Mouse (Mus musculus) MEL (cell line): ENCODE data around the gene Dhrs11. TPM values are rescaled to one million over a fixed set of nuclear protein-coding genes. Genes with fewer than 3 reads are reported as not detected.

Experiments used
- DNase-seq: peaks from one replicate; pipeline ENCODE4 v3.0.0; 2011; ENCODE audit warnings: low read depth, low spot score
- H3K27ac ChIP-seq: 2 replicates; pipeline ENCODE4 v1.5.1; 2012; ENCODE audit warnings: low read depth, mild to moderate bottlenecking, control low read depth, low read length, moderate library complexity; ENCODE audit not compliant: control insufficient read depth
- H3K27me3 ChIP-seq, 2 experiments: fragments of 150-350 bp in 1 of 2; sonication (generic) in 1 of 2; 2 replicates each; pipeline ENCODE4 v1.6.1; 2012; ENCODE audit warnings: low read length in 2 of 2, mild to moderate bottlenecking in 2 of 2, improper control_type of control experiment in 1 of 2, moderate library complexity in 1 of 2; ENCODE audit not compliant: insufficient read depth in 2 of 2, control insufficient read depth in 1 of 2
- H3K36me3 ChIP-seq, 2 experiments: 2 replicates each; pipeline ENCODE4 v1.6.1; 2012 to 2014; ENCODE audit warnings: low read length in 2 of 2, improper control_type of control experiment in 1 of 2, inconsistent platforms in 1 of 2, mild to moderate bottlenecking in 1 of 2; ENCODE audit not compliant: insufficient read depth in 2 of 2, control insufficient read depth in 1 of 2
- H3K4me1 ChIP-seq, 2 experiments: fragments of 150-350 bp in 1 of 2; sonication (generic) in 1 of 2; 2 replicates each; pipeline ENCODE4 v1.6.1; 2012; ENCODE audit warnings: low read length in 2 of 2, improper control_type of control experiment in 1 of 2, mild to moderate bottlenecking in 1 of 2; ENCODE audit not compliant: insufficient read depth in 2 of 2, control insufficient read depth in 1 of 2
- H3K4me3 ChIP-seq, 2 experiments: fragments of 150-350 bp in 1 of 2; sonication (generic) in 1 of 2; 2 replicates each; pipeline ENCODE4 v1.5.1; 2012; ENCODE audit warnings: low read depth in 2 of 2, low read length in 2 of 2, mild to moderate bottlenecking in 2 of 2, moderate library complexity in 2 of 2, control low read depth in 1 of 2, improper control_type of control experiment in 1 of 2; ENCODE audit not compliant: control insufficient read depth in 1 of 2, insufficient read depth in 1 of 2
- H3K79me2 ChIP-seq: 2 replicates; pipeline ENCODE4 v1.6.1; 2012; ENCODE audit warnings: mild to moderate bottlenecking, low read length, moderate library complexity; ENCODE audit not compliant: control insufficient read depth, poor library complexity, insufficient read depth
- H3K9ac ChIP-seq: 2 replicates; pipeline ENCODE4 v1.6.1; 2012; ENCODE audit warnings: low read depth, mild to moderate bottlenecking, control low read depth, low read length, moderate library complexity; ENCODE audit not compliant: control insufficient read depth, poor library complexity, severe bottlenecking
- H3K9me3 ChIP-seq: fragments of 150-350 bp; sonication (generic); replicated peaks from 2 replicates; pipeline ENCODE4 v1.6.1; 2012; ENCODE audit warnings: mild to moderate bottlenecking, low read length, improper control_type of control experiment, moderate library complexity; ENCODE audit not compliant: insufficient read depth
- BHLHE40 ChIP-seq: IDR thresholded peaks from 2 replicates; pipeline ENCODE4 v1.6.1; 2012; ENCODE audit warnings: low read depth, mild to moderate bottlenecking, inconsistent platforms, low read length, improper control_type of control experiment, borderline replicate concordance
- CHD1 ChIP-seq: IDR thresholded peaks from 2 replicates; pipeline ENCODE4 v1.6.1; 2012; ENCODE audit warnings: low read depth, mild to moderate bottlenecking, inconsistent platforms, low read length, improper control_type of control experiment
- CTCF ChIP-seq, 3 experiments: IDR thresholded peaks in 2 of 3; conservative IDR thresholded peaks in 1 of 3; 2 replicates each; pipeline ENCODE4 v1.5.1; 2011 to 2012; ENCODE audit warnings: low read length in 3 of 3, low read depth in 2 of 3, mild to moderate bottlenecking in 2 of 3, improper control_type of control experiment in 1 of 3, inconsistent platforms in 1 of 3, mixed read lengths in 1 of 3, moderate library complexity in 1 of 3; ENCODE audit not compliant: control insufficient read depth in 1 of 3, insufficient read depth in 1 of 3, poor library complexity in 1 of 3, severe bottlenecking in 1 of 3
- E2F4 ChIP-seq: IDR thresholded peaks from 2 replicates; pipeline ENCODE4 v1.6.1; 2011; ENCODE audit warnings: low read depth, low read length, improper control_type of control experiment, borderline replicate concordance
- ELF1 ChIP-seq: IDR thresholded peaks from 2 replicates; pipeline ENCODE4 v1.6.1; 2014; ENCODE audit warnings: low read depth, mild to moderate bottlenecking, inconsistent platforms, low read length, improper control_type of control experiment, moderate library complexity
- EP300 ChIP-seq, 2 experiments: IDR thresholded peaks; 2 replicates each; pipeline ENCODE4 v1.6.1; 2011; ENCODE audit warnings: improper control_type of control experiment in 2 of 2, low read length in 2 of 2, low read depth in 1 of 2, mild to moderate bottlenecking in 1 of 2
- ETS1 ChIP-seq: IDR thresholded peaks from 2 replicates; pipeline ENCODE4 v1.6.1; 2012; ENCODE audit warnings: low read depth, mild to moderate bottlenecking, inconsistent platforms, low read length, improper control_type of control experiment, moderate library complexity
- GATA1 ChIP-seq: IDR thresholded peaks from 2 replicates; pipeline ENCODE4 v1.6.1; 2011; ENCODE audit warnings: low read depth, low read length, improper control_type of control experiment
- HCFC1 ChIP-seq: IDR thresholded peaks from 2 replicates; pipeline ENCODE4 v1.6.1; 2012; ENCODE audit warnings: low read depth, mild to moderate bottlenecking, inconsistent platforms, low read length, improper control_type of control experiment, moderate library complexity
- JUND ChIP-seq: IDR thresholded peaks from 2 replicates; pipeline ENCODE4 v1.6.1; 2011; ENCODE audit warnings: low read depth, mild to moderate bottlenecking, improper control_type of control experiment, low read length
- MAFK ChIP-seq: IDR thresholded peaks from 2 replicates; pipeline ENCODE4 v1.6.1; 2011; ENCODE audit warnings: low read depth, mild to moderate bottlenecking, low read length, improper control_type of control experiment, borderline replicate concordance
- MAX ChIP-seq: IDR thresholded peaks from 2 replicates; pipeline ENCODE4 v1.6.1; 2011; ENCODE audit warnings: low read length, improper control_type of control experiment
- MAZ ChIP-seq: IDR thresholded peaks from 2 replicates; pipeline ENCODE4 v1.6.1; 2012; ENCODE audit warnings: low read depth, mild to moderate bottlenecking, inconsistent platforms, low read length, improper control_type of control experiment
- MEF2A ChIP-seq: IDR thresholded peaks from 2 replicates; pipeline ENCODE4 v1.6.1; 2014; ENCODE audit warnings: low read depth, mild to moderate bottlenecking, inconsistent platforms, low read length, improper control_type of control experiment; ENCODE audit not compliant: poor library complexity, insufficient replicate concordance, severe bottlenecking; ENCODE audit errors: extremely low read depth
- MYB ChIP-seq: IDR thresholded peaks from 2 replicates; pipeline ENCODE4 v1.6.1; 2011; ENCODE audit warnings: mild to moderate bottlenecking, low read depth, low read length, improper control_type of control experiment
- NELFE ChIP-seq: IDR thresholded peaks from 2 replicates; pipeline ENCODE4 v1.6.1; 2011; ENCODE audit warnings: low read depth, low read length, improper control_type of control experiment
- NRF1 ChIP-seq: IDR thresholded peaks from 2 replicates; pipeline ENCODE4 v1.6.1; 2014; ENCODE audit warnings: low read depth, mild to moderate bottlenecking, inconsistent platforms, low read length, improper control_type of control experiment, moderate library complexity; ENCODE audit not compliant: poor library complexity, insufficient read depth, severe bottlenecking
- POLR2A ChIP-seq, 2 experiments: IDR thresholded peaks; 2 replicates each; pipeline ENCODE4 v1.6.1; 2011 to 2012; ENCODE audit warnings: low read length in 2 of 2, mild to moderate bottlenecking in 2 of 2, control low read depth in 1 of 2, improper control_type of control experiment in 1 of 2, low read depth in 1 of 2, moderate library complexity in 1 of 2; ENCODE audit not compliant: control insufficient read depth in 1 of 2, insufficient read depth in 1 of 2, poor library complexity in 1 of 2
- RAD21 ChIP-seq: IDR thresholded peaks from 2 replicates; pipeline ENCODE4 v1.6.1; 2011; ENCODE audit warnings: mild to moderate bottlenecking, low read depth, low read length, improper control_type of control experiment
- TAL1 ChIP-seq: IDR thresholded peaks from 2 replicates; pipeline ENCODE4 v1.6.1; 2012; ENCODE audit warnings: mild to moderate bottlenecking, inconsistent platforms, low read length, moderate library complexity, mixed read lengths
- TBP ChIP-seq: IDR thresholded peaks from 2 replicates; pipeline ENCODE4 v1.8.0; 2011; ENCODE audit warnings: low read depth, low read length, improper control_type of control experiment
- TCF12 ChIP-seq: IDR thresholded peaks from 2 replicates; pipeline ENCODE4 v1.6.1; 2014; ENCODE audit warnings: low read depth, mild to moderate bottlenecking, inconsistent platforms, low read length, improper control_type of control experiment, moderate library complexity
- UBTF ChIP-seq: IDR thresholded peaks from 2 replicates; pipeline ENCODE4 v1.6.1; 2012; ENCODE audit warnings: low read depth, mild to moderate bottlenecking, inconsistent platforms, low read length, improper control_type of control experiment, moderate library complexity, borderline replicate concordance; ENCODE audit not compliant: insufficient read depth
- USF2 ChIP-seq, 2 experiments: IDR thresholded peaks; 2 replicates each; pipeline ENCODE4 v1.6.1; 2011 to 2012; ENCODE audit warnings: improper control_type of control experiment in 2 of 2, low read length in 2 of 2, borderline replicate concordance in 1 of 2, inconsistent platforms in 1 of 2, low read depth in 1 of 2, mild to moderate bottlenecking in 1 of 2; ENCODE audit not compliant: insufficient read depth in 1 of 2
- ZC3H11A ChIP-seq: IDR thresholded peaks from 2 replicates; pipeline ENCODE4 v1.6.1; 2012; ENCODE audit warnings: low read depth, mild to moderate bottlenecking, inconsistent platforms, low read length, improper control_type of control experiment
- polyA plus RNA-seq, 2 experiments: library from polyadenylated mRNA; stranded (reverse) in 1 of 2; unstranded in 1 of 2; fragments of >175 nt in 1 of 2; fragments of >200 nt in 1 of 2; gene quantifications; 2 replicates each; pipeline versions ENCODE4 v1.2.1 to v1.2.4; 2012; ENCODE audit warnings: low replicate concordance in 2 of 2, low read depth in 1 of 2; ENCODE audit not compliant: insufficient read length in 2 of 2, insufficient read depth in 1 of 2, missing spikeins in 1 of 2
- total RNA-seq: library from RNA; depleted of rRNA; stranded (reverse); fragments of 300-350 nt; gene quantifications from 2 replicates; pipeline ENCODE4 v1.2.3, GENCODE M21; 2012

Gene Dhrs11
- total and polyA plus RNA-seq, 3 experiments = 36.6 to 37.7 TPM; not detected in 1

GRCm38 (mm10) chr11:84775560-84775959 is 53.2 kb downstream of the Dhrs11 start:
- Histone ChIP-seq H3K79me2 (no peaks in the 10 kb centered on the region), H3K4me3 (no peak overlapping the region), H3K36me3 (no peaks in the 10 kb centered on the region), H3K27ac (no peak overlapping the region), H3K27me3 (peaks cover 3 to 9% of the 10 kb centered on the region in 2 experiments), H3K9me3 (no peaks in the 10 kb centered on the region), H3K9ac (no peak overlapping the region), H3K4me1 (no peaks in the 10 kb centered on the region)
- DNase-seq = no peak
- TF ChIP-seq MAZ = no peak
- no peak for TF ChIP-seq MYB
- no peak for TF ChIP-seq NRF1
- no peak for TF ChIP-seq BHLHE40
- TF ChIP-seq CTCF (IDR thresholded peaks at IDR 0.05 in 2 of 3, conservative IDR thresholded peaks at IDR 0.05 in 1 of 3; ENCODE audit: control insufficient read depth in 1 of 3, insufficient read depth in 1 of 3, low read depth in 2 of 3, low read length in 3 of 3, poor library complexity in 1 of 3, severe bottlenecking in 1 of 3) = no peak
- TF ChIP-seq TAL1 = no peak
- TF ChIP-seq CHD1 = no peak
- TF ChIP-seq USF2 (IDR thresholded peaks at IDR 0.05; ENCODE audit: borderline replicate concordance in 1 of 2, insufficient read depth in 1 of 2, low read depth in 1 of 2, low read length in 2 of 2) = no peak
- TF ChIP-seq HCFC1 = no peak
- no peak for TF ChIP-seq MAX

DNA sequence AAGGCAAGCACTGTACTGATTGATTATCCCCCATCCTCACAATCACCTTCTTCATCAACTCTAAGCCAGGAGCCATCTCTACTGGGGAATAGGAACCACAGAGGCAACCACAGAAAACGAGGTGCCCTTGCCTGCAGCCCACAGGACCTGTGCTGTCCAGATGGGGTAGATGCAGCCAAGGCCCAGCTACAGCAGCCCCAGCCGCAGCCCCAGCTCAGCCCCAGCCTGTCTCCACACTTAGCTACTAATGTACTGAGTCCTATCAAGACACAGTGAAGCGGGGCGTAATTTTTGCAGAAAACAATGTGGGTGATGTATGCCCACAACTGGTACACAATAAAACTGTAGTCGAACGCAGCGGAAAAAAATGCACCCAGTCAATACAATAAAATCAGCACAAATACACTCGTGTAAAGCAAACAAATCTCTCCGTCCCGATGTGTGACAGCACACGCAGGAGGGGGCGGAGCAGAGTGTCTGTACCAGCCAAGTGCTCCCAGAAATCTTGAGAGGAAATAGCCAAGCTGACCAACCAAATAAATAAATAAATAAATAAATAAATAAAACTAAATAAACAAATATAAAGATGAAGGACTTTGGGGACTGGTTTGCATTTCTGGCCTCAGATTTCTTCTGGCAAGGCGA is 53.8 kb downstream of the Dhrs11 start:
- Histone ChIP-seq H3K27me3 (peaks cover 3 to 10% of the 10 kb centered on the region in 2 experiments), H3K4me1 (no peaks in the 10 kb centered on the region)

More for the DNA sequence above, 53.8 kb downstream of the Dhrs11 start:
- H3K9ac ChIP-seq = no peak overlapping the region
- H3K4me3 ChIP-seq = no peak overlapping the region
- H3K36me3 ChIP-seq = no peaks in the 10 kb centered on the region
- no peak overlapping the region for H3K27ac ChIP-seq
- H3K79me2 ChIP-seq = no peaks in the 10 kb centered on the region
- no peak for TF ChIP-seq UBTF
- no peak for TF ChIP-seq TCF12
- TF ChIP-seq CHD1 = no peak
- TF ChIP-seq POLR2A (IDR thresholded peaks at IDR 0.05; ENCODE audit: control insufficient read depth in 1 of 2, insufficient read depth in 1 of 2, low read depth in 1 of 2, low read length in 2 of 2, poor library complexity in 1 of 2) = no peak
- no peak for TF ChIP-seq GATA1
- TF ChIP-seq RAD21 = no peak
- TF ChIP-seq E2F4 = no peak
- TF ChIP-seq ZC3H11A = no peak
- no peak for TF ChIP-seq MEF2A
- TF ChIP-seq CTCF (IDR thresholded peaks at IDR 0.05 in 2 of 3, conservative IDR thresholded peaks at IDR 0.05 in 1 of 3; ENCODE audit: control insufficient read depth in 1 of 3, insufficient read depth in 1 of 3, low read depth in 2 of 3, low read length in 3 of 3, poor library complexity in 1 of 3, severe bottlenecking in 1 of 3) = no peak
- TF ChIP-seq ELF1 = no peak
- no peak for TF ChIP-seq MAFK
- TF ChIP-seq TBP = no peak
- TF ChIP-seq NELFE = no peak
- no peak for TF ChIP-seq JUND
- TF ChIP-seq MYB = no peak
- no peak for TF ChIP-seq EP300 (IDR thresholded peaks at IDR 0.05; ENCODE audit: low read depth in 1 of 2, low read length in 2 of 2)
- TF ChIP-seq MAZ = no peak
- no peak for TF ChIP-seq ETS1
- no peaks in the 10 kb centered on the region for H3K9me3 ChIP-seq
- no peak for DNase-seq
